Mouse (Mus musculus) frontal cortex, postnatal 25 days (tissue): Measurements from ENCODE around the gene Casp3.

Experiments used
- DNase-seq, 2 experiments: peaks; one replicate each; pipeline ENCODE4 v3.0.0; 2022; ENCODE audit warnings: low spot score in 2 of 2

Casp3 gene

GRCm38 (mm10) chr8:46606930-46607329, 10.2 kb upstream of the Casp3 start:
- no peak for DNase-seq

DNA sequence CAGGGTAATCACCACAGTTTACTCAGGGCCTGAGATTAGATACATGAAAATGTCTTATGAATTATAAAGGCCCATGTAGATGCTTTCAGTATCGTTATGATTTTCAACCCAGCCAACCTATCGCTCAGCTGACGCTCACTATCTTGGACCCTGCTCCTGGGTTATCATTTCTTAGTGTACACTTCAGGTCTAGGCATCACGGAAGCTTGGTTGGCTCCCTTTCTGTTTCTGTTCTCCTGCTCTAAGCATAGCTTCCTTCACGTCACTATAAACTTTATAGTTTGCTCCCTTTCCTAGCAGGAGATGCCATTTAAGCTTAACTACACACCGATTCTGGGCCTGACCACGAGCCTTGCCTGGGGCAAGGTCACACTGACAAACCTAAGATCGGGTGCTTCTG, 5.5 kb upstream of the Casp3 start:
- no peak for DNase-seq

- no peak for DNase-seq
These were observed 4.2 kb upstream of the Casp3 start for GRCm38 (mm10) chr8:46612913-46613312.

DNA sequence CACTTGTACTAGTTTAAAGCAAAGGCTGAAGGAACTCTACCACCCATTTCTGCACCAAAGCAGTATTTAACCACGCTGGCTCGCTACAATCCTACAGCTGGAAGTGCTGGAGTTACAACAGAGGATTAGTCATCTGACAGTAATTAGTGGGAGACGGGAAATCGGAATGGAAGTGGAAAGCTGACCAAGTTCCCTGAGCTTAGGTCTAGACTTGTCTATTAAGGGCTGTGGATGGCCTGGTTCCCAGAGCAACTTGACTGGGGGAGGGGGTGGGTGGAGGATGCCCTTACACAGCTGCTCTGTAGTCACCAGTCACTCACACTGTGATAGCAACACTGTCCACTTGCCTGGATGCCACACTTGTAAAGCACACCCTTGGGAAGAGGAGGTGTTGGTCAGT, 3.7 kb upstream of the Casp3 start:
- DNase-seq: no peak

DNA sequence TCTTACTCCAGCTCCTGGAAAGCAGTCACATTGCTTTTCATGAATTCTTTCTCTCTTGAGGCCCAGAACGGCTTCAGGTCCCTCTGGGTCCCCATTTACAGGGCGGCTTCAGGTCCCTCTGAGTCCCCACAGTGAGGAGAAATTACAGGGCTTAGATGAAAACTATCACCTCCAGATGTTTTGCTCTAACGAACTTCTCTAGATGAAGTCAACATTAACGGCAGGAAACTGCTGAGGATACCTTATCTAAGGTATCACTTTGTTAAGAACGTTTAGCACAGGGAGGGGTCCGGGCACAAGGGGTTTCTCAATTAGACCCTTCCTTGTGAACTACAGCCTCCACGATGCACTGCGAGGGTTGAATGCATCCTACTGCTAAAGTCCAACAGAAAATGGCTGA, 1.2 kb upstream of the Casp3 start:
- no peak for DNase-seq

- DNase-seq: no peak
These were observed 864 bp downstream of the Casp3 start for GRCm38 (mm10) chr8:46617690-46618620.

DNA sequence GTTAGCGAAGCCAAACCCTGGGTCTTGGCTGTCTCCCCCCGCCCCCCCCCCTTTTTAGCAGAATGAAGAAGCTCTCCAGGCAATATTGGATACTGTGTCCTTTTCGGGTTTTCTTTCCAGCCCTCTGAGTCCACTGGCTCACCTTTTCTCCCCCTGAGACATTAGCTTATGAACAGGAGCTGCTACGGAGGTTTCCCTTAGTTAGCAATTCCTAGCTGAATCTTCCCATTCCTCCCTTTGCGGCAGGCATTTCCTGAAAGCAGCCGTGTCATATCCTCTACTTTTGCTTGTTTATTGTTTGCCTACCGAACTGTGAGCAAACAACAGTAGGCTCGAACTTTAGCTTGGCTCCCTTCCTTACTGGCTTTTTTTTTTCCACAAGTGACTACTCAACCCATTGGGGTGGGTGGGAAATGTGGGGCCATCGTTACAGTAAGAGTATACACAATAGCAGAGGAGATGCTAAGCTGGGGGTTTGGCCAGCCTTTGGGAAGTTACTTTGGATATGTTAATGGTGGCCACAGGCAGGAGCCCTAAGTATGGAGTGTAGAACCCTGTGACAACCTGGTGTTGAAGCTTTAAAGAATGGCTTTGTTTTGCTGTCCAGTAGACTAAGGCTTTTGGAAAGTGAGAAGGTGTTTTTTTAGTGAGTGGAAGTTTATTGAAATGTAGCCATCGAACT, 1.7 kb downstream of the Casp3 start:
- DNase-seq: no peak

- no peak for DNase-seq
These were observed 5.6 kb downstream of the Casp3 start for GRCm38 (mm10) chr8:46622446-46623270.

GRCm38 (mm10) chr8:46625166-46625565, 8.1 kb downstream of the Casp3 start:
- DNase-seq: no peak

GRCm38 (mm10) chr8:46626642-46627041, 9.6 kb downstream of the Casp3 start:
- no peak for DNase-seq

DNA sequence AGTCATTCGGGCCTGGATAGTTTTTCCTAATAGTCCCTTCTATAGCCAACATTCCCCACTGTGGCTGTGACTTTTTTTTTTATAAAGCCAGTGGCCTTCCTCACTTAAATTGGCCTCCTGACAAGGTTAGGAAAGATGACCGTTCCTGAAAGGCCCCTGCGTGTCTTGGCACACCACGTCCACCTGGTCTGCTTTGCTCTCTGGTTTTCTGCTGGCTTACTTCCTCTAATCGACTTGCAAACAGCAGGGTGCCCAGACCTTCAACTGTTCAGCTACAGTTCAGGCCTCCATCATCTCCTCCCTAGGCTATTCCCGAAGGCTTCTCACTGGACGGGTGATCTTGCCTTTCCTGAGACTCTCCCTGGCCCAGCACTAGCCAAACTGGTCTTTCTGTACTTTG, 10.8 kb downstream of the Casp3 start:
- no peak for DNase-seq

DNA sequence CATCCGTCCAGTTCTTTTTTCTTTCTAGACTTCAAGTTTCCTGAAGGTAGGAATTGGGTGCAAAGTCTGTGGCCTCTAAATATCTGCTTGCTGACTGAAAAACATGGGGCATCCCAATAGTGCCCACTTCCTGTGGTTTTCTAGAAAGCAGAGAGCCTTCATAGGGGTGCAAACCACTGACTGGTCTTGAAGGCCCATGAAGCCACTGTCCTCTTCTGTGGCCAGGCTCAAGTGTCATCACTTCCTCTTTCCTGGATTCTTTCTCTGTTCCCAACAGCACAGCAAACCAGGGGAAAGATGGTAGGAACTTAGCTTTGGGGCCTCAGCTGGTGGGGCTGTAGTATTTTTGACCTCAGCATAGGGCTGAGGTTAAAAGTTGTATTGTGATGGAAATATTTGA, 11.6 kb downstream of the Casp3 start:
- DNase-seq: no peak

GRCm38 (mm10) chr8:46630422-46630821, 13.3 kb downstream of the Casp3 start:
- DNase-seq: no peak

GRCm38 (mm10) chr8:46630932-46631331, 13.8 kb downstream of the Casp3 start:
- no peak for DNase-seq

GRCm38 (mm10) chr8:46639010-46639571, 22.0 kb downstream of the Casp3 start:
- DNase-seq: no peak

GRCm38 (mm10) chr8:46639852-46640251, 22.8 kb downstream of the Casp3 start:
- DNase-seq: no peak

GRCm38 (mm10) chr8:46641272-46641671, 24.2 kb downstream of the Casp3 start:
- DNase-seq: no peak

- no peak for DNase-seq
These were observed 31.3 kb downstream of the Casp3 start for GRCm38 (mm10) chr8:46648421-46648820.

DNA sequence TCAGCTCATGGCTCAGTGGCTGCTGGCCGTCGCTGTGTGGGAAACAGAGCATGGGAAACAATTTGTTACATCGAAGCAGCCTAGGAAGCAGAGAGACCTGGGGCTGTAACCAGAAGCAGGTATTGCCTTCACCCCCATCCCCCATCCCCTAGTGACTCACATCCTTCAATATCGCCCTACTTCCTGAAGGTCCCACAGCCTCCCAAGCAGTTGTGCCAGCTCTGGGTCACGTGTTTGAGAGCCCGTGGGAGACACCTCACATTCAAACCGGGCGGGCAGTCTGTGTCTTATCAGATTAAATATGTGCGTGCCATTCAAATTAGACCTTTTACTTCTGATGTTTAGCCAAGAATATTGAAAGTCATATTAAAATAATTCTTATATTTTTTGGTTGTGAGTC, 34.8 kb downstream of the Casp3 start:
- DNase-seq: no peak

DNA sequence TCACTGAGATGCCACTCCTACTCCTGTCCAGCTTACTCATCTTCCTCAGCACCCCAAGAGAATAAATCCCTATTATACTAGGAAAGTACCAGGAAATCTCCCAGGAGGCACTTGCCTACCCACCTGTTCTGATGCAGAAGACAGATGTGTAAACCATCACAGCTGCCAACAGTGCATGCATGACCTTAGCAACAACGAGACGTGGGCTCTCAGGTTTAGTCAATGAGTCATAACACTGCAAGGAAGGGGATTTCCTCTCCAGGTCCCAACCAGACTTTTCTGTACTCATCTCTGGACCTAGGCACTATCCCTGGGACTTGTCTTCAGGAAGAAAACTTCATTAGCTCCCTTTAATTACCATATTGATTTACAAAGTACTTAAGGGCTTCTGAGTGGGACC, 38.8 kb downstream of the Casp3 start:
- no peak for DNase-seq

GRCm38 (mm10) chr8:46671496-46671895, 54.4 kb downstream of the Casp3 start:
- peak; percentile 68 to 70 for DNase-seq
